Mouse (Mus musculus): ENCODE measurements around the gene Wdr19. TPM values are rescaled to one million over a fixed set of nuclear protein-coding genes. Genes with fewer than 3 reads are reported as not detected.

Wdr19 gene
- polyA plus RNA-seq, 1 experiment, result not detected

GRCm38 (mm10) chr5:65308208-65308607 lies 108.7 kb downstream of the Wdr19 start:
- no peak for TF ChIP-seq TAL1 (IDR thresholded peaks at IDR 0.05; ENCODE audit: low read length)
- TF ChIP-seq GATA1 (IDR thresholded peaks at IDR 0.05; ENCODE audit: low read length), result no peak
- Histone ChIP-seq H3K27me3 (ENCODE audit: control insufficient read depth) (no peaks in the 10 kb centered on the region), H3K4me3 (replicated peaks) (no peak overlapping the region), H3K4me1 (ENCODE audit: control insufficient read depth) (no peaks in the 10 kb centered on the region), H3K9me3 (ENCODE audit: control insufficient read depth, low read length) (no peaks in the 10 kb centered on the region), H3K36me3 (ENCODE audit: control insufficient read depth) (peaks cover 92% of the 10 kb centered on the region)

- Histone ChIP-seq H3K36me3 (ENCODE audit: control insufficient read depth) (peaks cover 89% of the 10 kb centered on the region), H3K27me3 (ENCODE audit: control insufficient read depth) (no peaks in the 10 kb centered on the region)
- TF ChIP-seq TAL1 (IDR thresholded peaks at IDR 0.05; ENCODE audit: low read length) (no peak), GATA1 (IDR thresholded peaks at IDR 0.05; ENCODE audit: low read length) (no peak)
These were observed 109.4 kb downstream of the Wdr19 start for GRCm38 (mm10) chr5:65308866-65309265.

More at GRCm38 (mm10) chr5:65308866-65309265, 109.4 kb downstream of the Wdr19 start:
- H3K4me3 ChIP-seq (replicated peaks), result no peak overlapping the region
- no peaks in the 10 kb centered on the region for H3K9me3 ChIP-seq (ENCODE audit: control insufficient read depth, low read length)
- no peaks in the 10 kb centered on the region for H3K4me1 ChIP-seq (ENCODE audit: control insufficient read depth)

Other genes with a start within 250 kb of the Wdr19 start
- not detected in 2 replicates for gene Tlr6, start 239.6 kb upstream of the Wdr19 start, polyA plus RNA-seq (2012)
- gene Fam114a1, start 229.6 kb upstream of the Wdr19 start, polyA plus RNA-seq (2012), result not detected in 2 replicates
- not detected in 2 replicates for gene Tmem156, start 107.6 kb upstream of the Wdr19 start, polyA plus RNA-seq (2012)
- gene Klhl5, start 92.2 kb upstream of the Wdr19 start, polyA plus RNA-seq (2012), result 0.01 TPM in 1 of 2 replicates, not detected in the other
- gene Rfc1, start 136.0 kb downstream of the Wdr19 start, polyA plus RNA-seq (2012), result 0.71 and 0.98 TPM in 2 replicates
- gene Klb, start 148.6 kb downstream of the Wdr19 start, polyA plus RNA-seq (2012), result 0.01 and 0.02 TPM in 2 replicates
- 7.0 and 12.0 TPM in 2 replicates for gene Rpl9, start 191.7 kb downstream of the Wdr19 start, polyA plus RNA-seq (2012)
- gene Lias, start 191.8 kb downstream of the Wdr19 start, polyA plus RNA-seq (2012), result 0.31 and 0.35 TPM in 2 replicates
- gene Ugdh, start 236.3 kb downstream of the Wdr19 start, polyA plus RNA-seq (2012), result 0.05 and 0.14 TPM in 2 replicates

All from erythroblast, embryonic 14.5 days (primary cell).